Mouse (Mus musculus): ENCODE measurements around the gene Fmnl1. TPM values are rescaled to one million over a fixed set of nuclear protein-coding genes. Genes with fewer than 3 reads are reported as not detected.

The Fmnl1 gene
- total and polyA plus RNA-seq, 2 experiments from 2014 or later, result 6.9 to 15.5 TPM

DNA sequence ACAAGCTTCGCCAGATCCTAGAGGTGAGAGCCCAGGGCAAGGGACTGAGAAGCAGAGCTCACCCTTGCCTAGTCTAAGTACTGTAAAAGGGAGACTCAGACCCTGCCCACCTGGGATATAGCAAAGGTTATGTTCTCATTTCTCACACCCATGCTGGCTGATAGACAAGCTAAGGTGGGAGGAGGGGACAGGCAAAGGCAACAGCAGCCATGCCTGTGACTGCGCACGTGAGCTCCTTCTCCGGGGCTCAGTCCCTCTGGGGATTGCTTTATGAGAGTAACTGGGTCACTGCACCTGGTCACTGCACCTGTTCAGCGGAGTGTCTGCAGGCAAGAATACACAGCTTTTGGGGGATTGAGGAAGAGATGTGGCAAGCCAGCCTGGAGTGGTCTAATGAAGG, 24.7 kb downstream of the Fmnl1 start:
- Histone ChIP-seq H3K27me3 (ENCODE audit: insufficient read depth, low read length) (peaks cover 9% of the 10 kb centered on the region; the same call in 1 of the 2 replicates), H3K4me1 (ENCODE audit: insufficient read depth, low read length) (peaks cover 26% of the 10 kb centered on the region), H3K9ac (replicated peaks; ENCODE audit: low read length) (no peak overlapping the region), H3K9me3 (ENCODE audit: low read length) (no peaks in the 10 kb centered on the region), H3K4me3 (ENCODE audit: low read length) (no peak overlapping the region), H3K36me3 (ENCODE audit: insufficient read depth, low read length) (peaks cover 5% of the 10 kb centered on the region; the same call in 1 of the 2 replicates), H3K4me2 (ENCODE audit: low read depth, low read length) (no peak overlapping the region), H3K27ac (no peak overlapping the region)
- ATAC-seq (no peak), DNase-seq (ENCODE audit: low spot score) (no peak)
- no peak for TF ChIP-seq CTCF (IDR thresholded peaks at IDR 0.05; ENCODE audit: low read depth)
- WGBS, result 72% methylated on average over 5 of the region's 5 CpGs

- Histone ChIP-seq H3K9me3 (ENCODE audit: low read length) (no peaks in the 10 kb centered on the region), H3K27me3 (ENCODE audit: insufficient read depth, low read length) (0 out of 2 replicates have a peak, but pooled peaks cover 4% of the 10 kb centered on the region), H3K4me1 (ENCODE audit: insufficient read depth, low read length) (peaks cover 29% of the 10 kb centered on the region), H3K27ac (no peak overlapping the region), H3K4me3 (ENCODE audit: low read length) (no peak overlapping the region), H3K4me2 (ENCODE audit: low read depth, low read length) (no peak overlapping the region), H3K36me3 (ENCODE audit: insufficient read depth, low read length) (no peaks in the 10 kb centered on the region; the same call in 1 of the 2 replicates), H3K9ac (replicated peaks; ENCODE audit: low read length) (no peak overlapping the region)
- no peak for ATAC-seq
- DNase-seq (ENCODE audit: low spot score), result no peak
- no peak for TF ChIP-seq CTCF (IDR thresholded peaks at IDR 0.05; ENCODE audit: low read depth)
- WGBS, result 87% methylated on average over 4 of the region's 4 CpGs
These were observed 26.4 kb downstream of the Fmnl1 start for GRCm38 (mm10) chr11:103197340-103197739.

DNA sequence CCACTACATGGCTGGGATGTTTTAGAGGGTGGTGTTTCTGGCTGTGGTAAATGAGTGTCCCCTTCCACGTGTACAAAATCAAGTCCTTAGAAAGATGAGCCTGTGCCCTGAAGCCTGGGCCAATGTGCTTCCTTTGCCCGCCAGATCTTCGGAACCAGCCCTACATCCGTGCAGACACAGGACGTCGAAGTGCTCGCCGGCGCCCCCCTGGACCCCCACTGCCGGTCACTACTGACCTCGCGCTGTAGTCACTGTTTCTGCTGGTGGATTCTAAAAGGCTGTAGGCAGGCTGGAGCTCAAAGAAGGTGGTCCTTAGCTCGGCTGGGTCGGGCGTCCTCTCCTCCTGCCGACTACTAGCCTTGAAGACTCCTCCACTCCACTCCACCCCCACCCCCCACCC, 27.4 kb downstream of the Fmnl1 start:
- no peak for ATAC-seq
- Histone ChIP-seq H3K9me3 (ENCODE audit: low read length) (no peaks in the 10 kb centered on the region), H3K4me2 (ENCODE audit: low read depth, low read length) (peak overlapping the region; percentile 91), H3K27me3 (ENCODE audit: insufficient read depth, low read length) (0 out of 2 replicates have a peak, but pooled peaks cover 4% of the 10 kb centered on the region), H3K36me3 (ENCODE audit: insufficient read depth, low read length) (no peaks in the 10 kb centered on the region; the same call in 1 of the 2 replicates), H3K9ac (replicated peaks; ENCODE audit: low read length) (no peak overlapping the region), H3K4me3 (ENCODE audit: low read length) (no peak overlapping the region), H3K4me1 (ENCODE audit: insufficient read depth, low read length) (peaks cover 24% of the 10 kb centered on the region), H3K27ac (no peak overlapping the region)
- no peak for DNase-seq (ENCODE audit: low spot score)
- WGBS, result 14% methylated on average over 16 of the region's 16 CpGs
- no peak for TF ChIP-seq CTCF (IDR thresholded peaks at IDR 0.05; ENCODE audit: low read depth)

DNA sequence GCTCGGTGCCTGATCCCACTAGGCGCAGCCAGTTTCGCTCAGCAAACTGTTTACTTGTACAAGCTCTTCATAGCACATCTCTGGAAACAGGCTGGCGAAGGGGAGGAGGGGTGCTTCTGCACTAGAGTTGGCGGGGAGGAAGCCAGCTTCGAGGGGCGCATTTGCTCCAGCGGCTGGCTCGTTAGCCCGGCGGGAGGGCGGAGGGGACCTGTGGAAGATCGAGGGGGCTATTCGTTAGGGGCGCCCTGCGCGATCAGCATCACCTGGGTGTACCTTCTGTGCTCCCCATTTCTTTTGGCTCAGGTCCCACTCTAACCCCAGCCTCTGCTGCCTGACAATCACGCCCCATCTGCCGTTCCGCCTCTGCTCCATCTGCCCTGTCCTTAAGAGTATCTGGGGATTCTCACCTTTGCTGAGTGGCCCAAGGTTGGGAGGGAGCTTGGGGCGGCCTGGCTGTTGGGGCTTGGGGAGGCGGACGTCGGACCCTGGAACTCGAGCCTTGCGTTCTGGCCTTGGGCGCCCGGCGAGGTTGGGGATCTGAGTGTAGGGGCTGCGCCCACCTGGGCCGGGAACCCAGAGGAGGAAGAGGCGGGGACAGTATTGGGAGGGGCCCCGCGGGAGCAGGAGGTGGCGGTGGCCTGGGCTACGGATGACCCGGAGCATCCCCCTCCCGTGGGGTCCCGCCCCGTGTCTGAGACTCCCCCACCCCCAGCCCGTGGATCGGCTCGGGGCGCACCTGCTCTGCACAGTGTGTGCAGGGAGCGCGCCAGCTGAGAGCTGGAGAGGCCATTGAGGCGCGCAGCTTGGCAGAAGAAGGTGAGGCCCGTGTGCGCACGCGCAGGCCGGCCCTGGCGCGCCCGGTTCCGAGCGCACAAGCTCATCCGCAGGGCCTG, 28.2 kb downstream of the Fmnl1 start:
- Histone ChIP-seq H3K4me1 (ENCODE audit: insufficient read depth, low read length) (peaks cover 24% of the 10 kb centered on the region), H3K36me3 (ENCODE audit: insufficient read depth, low read length) (no peaks in the 10 kb centered on the region; the same call in 1 of the 2 replicates), H3K9me3 (ENCODE audit: low read length) (no peaks in the 10 kb centered on the region), H3K27ac (peak overlapping the region; percentile 68), H3K4me3 (ENCODE audit: low read length) (peak overlapping the region; percentile 43), H3K9ac (replicated peaks; ENCODE audit: low read length) (peak overlapping the region; percentile 67), H3K27me3 (ENCODE audit: insufficient read depth, low read length) (0 out of 2 replicates have a peak, but pooled peaks cover 4% of the 10 kb centered on the region), H3K4me2 (ENCODE audit: low read depth, low read length) (peak overlapping the region; percentile 91)
- DNase-seq (ENCODE audit: low spot score), result peak; percentile 85
- WGBS, result 2% methylated on average over 59 of the region's 59 CpGs
- no peak for TF ChIP-seq CTCF (IDR thresholded peaks at IDR 0.05; ENCODE audit: low read depth)
- ATAC-seq, result peak; percentile 77

DNA sequence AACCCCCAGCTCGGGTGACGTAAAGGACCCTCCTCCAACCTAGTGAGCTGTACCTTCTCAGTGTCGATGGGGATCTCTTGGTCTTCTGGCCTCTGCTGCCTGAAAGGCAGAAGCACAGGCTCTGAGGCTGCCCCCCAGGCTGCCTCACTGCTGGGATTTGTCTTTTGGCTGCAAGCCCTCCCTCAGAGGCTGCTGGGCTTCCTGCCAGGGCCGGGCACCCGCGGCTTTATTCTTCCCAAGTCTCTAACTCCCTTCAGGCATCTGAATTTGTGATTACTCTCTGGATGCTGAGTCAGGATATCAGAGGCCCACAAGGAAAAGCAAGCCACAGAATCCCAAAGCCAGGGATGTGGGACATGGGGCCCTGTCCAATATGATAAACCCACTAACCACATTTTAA, 30.8 kb downstream of the Fmnl1 start:
- no peak overlapping the region for H3K4me3 ChIP-seq (ENCODE audit: low read length)
- no peak overlapping the region for H3K9ac ChIP-seq (replicated peaks; ENCODE audit: low read length)
- H3K4me1 ChIP-seq (ENCODE audit: insufficient read depth, low read length), result peaks cover 24% of the 10 kb centered on the region
- H3K9me3 ChIP-seq (ENCODE audit: low read length), result no peaks in the 10 kb centered on the region
- 13% methylated on average over 6 of the region's 6 CpGs for WGBS
- DNase-seq (ENCODE audit: low spot score), result peak; percentile 77
- H3K27me3 ChIP-seq (ENCODE audit: insufficient read depth, low read length), result 0 out of 2 replicates have a peak, but pooled peaks cover 4% of the 10 kb centered on the region
- no peak overlapping the region for H3K4me2 ChIP-seq (ENCODE audit: low read depth, low read length)
- ATAC-seq, result peak; percentile 52; the same call in 1 of the 2 replicates
- no peaks in the 10 kb centered on the region for H3K36me3 ChIP-seq (ENCODE audit: insufficient read depth, low read length)
- no peak overlapping the region for H3K27ac ChIP-seq
- peak; percentile 38 for TF ChIP-seq CTCF (IDR thresholded peaks at IDR 0.05; ENCODE audit: low read depth)

DNA sequence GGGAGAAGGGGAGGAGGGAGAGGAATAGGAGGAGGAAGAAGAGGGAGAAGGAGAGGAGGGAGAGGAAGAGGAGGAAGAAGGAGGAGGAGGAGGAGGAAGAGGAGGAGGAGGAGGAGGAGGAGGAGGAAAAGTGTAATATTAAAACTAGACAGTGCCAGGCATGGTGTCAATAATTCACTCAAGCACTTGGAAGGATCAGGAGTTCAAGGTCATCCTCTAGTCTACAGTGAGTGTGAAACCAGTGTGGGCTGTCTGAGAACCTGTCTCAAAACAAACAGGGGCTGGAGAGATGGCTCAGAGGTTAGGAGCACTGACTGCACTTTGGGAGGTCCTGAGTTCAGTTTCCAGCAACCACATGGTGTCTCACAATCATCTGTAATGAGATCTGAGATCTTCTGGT, 31.5 kb downstream of the Fmnl1 start:
- ATAC-seq (no peak), DNase-seq (ENCODE audit: low spot score) (no peak)
- Histone ChIP-seq H3K4me2 (ENCODE audit: low read depth, low read length) (no peak overlapping the region), H3K4me3 (ENCODE audit: low read length) (no peak overlapping the region), H3K27me3 (ENCODE audit: insufficient read depth, low read length) (no peaks in the 10 kb centered on the region), H3K4me1 (ENCODE audit: insufficient read depth, low read length) (peaks cover 24% of the 10 kb centered on the region), H3K9me3 (ENCODE audit: low read length) (no peaks in the 10 kb centered on the region), H3K9ac (replicated peaks; ENCODE audit: low read length) (no peak overlapping the region), H3K36me3 (ENCODE audit: insufficient read depth, low read length) (no peaks in the 10 kb centered on the region), H3K27ac (no peak overlapping the region)
- no peak for TF ChIP-seq CTCF (IDR thresholded peaks at IDR 0.05; ENCODE audit: low read depth)

- whole genome bisulfite sequencing, result 96% methylated on average over 6 of the region's 6 CpGs
- DNase-seq (ENCODE audit: low spot score) (no peak), ATAC-seq (no peak)
- Histone ChIP-seq H3K4me2 (ENCODE audit: low read depth, low read length) (no peak overlapping the region), H3K4me3 (ENCODE audit: low read length) (no peak overlapping the region), H3K36me3 (ENCODE audit: insufficient read depth, low read length) (no peaks in the 10 kb centered on the region), H3K9ac (replicated peaks; ENCODE audit: low read length) (no peak overlapping the region), H3K9me3 (ENCODE audit: low read length) (no peaks in the 10 kb centered on the region), H3K27me3 (ENCODE audit: insufficient read depth, low read length) (no peaks in the 10 kb centered on the region), H3K27ac (no peak overlapping the region), H3K4me1 (ENCODE audit: insufficient read depth, low read length) (peaks cover 5% of the 10 kb centered on the region; the same call in 1 of the 2 replicates)
- no peak for TF ChIP-seq CTCF (IDR thresholded peaks at IDR 0.05; ENCODE audit: low read depth)
These were observed 35.3 kb downstream of the Fmnl1 start for GRCm38 (mm10) chr11:103206203-103206602.
